Mouse (Mus musculus) heart, postnatal 0 days (tissue): ENCODE measurements at regions not wholly inside any gene's neighbourhood (a gene's known extent, or its start where the extent isn't known, plus 50 kb on each side); places are given as distances from the start of the nearest gene placed in this dataset.

Experiments used
- ATAC-seq: fragments of 200-750 bp; cut with Nextera tagmentation; 2 replicates; pipeline ENCODE4 v1.8.0; 2017; ENCODE audit warnings: low read depth, moderate number of reproducible peaks, moderate library complexity; ENCODE audit not compliant: insufficient read depth
- DNase-seq: peaks from one replicate; pipeline ENCODE4 v3.0.0-alpha.2; 2016; ENCODE audit warnings: low spot score
- H3K27ac ChIP-seq: fragments of 300-500 bp; sonication (generic); 2 replicates; pipeline ENCODE4 v1.5.1; 2014; ENCODE audit warnings: low read depth, mild to moderate bottlenecking
- H3K27me3 ChIP-seq: fragments of 300-500 bp; sonication (generic); 2 replicates; pipeline ENCODE4 v1.6.1; 2014; ENCODE audit warnings: low read length, mixed read lengths; ENCODE audit not compliant: control insufficient read depth, insufficient read depth
- H3K36me3 ChIP-seq: fragments of 300-500 bp; sonication (generic); replicated peaks from 2 replicates; pipeline ENCODE4 v1.6.1; 2014; ENCODE audit warnings: low read length, mixed read lengths; ENCODE audit not compliant: control insufficient read depth, insufficient read depth
- H3K4me1 ChIP-seq: fragments of 300-500 bp; sonication (generic); 2 replicates; pipeline ENCODE4 v1.6.1; 2014; ENCODE audit warnings: antibody characterized with exemption; ENCODE audit not compliant: control insufficient read depth, insufficient read depth
- H3K4me2 ChIP-seq: fragments of 300-500 bp; sonication (generic); 2 replicates; pipeline ENCODE4 v1.6.1; 2014; ENCODE audit warnings: low read depth, mild to moderate bottlenecking, low read length, moderate library complexity
- H3K4me3 ChIP-seq: fragments of 300-500 bp; sonication (generic); 2 replicates; pipeline ENCODE4 v1.5.1; 2014; ENCODE audit warnings: low read depth, low read length
- H3K9ac ChIP-seq: fragments of 300-500 bp; sonication (generic); replicated peaks from 2 replicates; pipeline ENCODE4 v1.6.1; 2014; ENCODE audit warnings: low read depth, low read length, mixed read lengths
- H3K9me3 ChIP-seq: fragments of 300-500 bp; sonication (generic); replicated peaks from 2 replicates; pipeline ENCODE4 v1.6.1; 2016; ENCODE audit warnings: low read length; ENCODE audit not compliant: control insufficient read depth
- CTCF ChIP-seq: IDR thresholded peaks from 2 replicates; pipeline ENCODE4 v1.5.1; 2016; ENCODE audit warnings: antibody characterized with exemption, control low read depth, low read depth
- EP300 ChIP-seq: IDR thresholded peaks from 2 replicates; pipeline ENCODE4 v1.6.1; 2016; ENCODE audit warnings: antibody characterized with exemption, low read depth
- WGBS: fragments of 180-500 bp; shearing (Covaris S2); extraction: QIAGEN DNeasy Blood & Tissue Kit; methylation state at CpG from one replicate; pipeline ENCODE4 v1.1.7; 2014; 5-methylcytosine and 5-hydroxymethylcytosine counted together

GRCm38 (mm10) chr12:79967491-79968255, 145.1 kb downstream of the Zfp36l1 start:
- TF ChIP-seq EP300 (no peak), CTCF (no peak)
- Histone ChIP-seq H3K27me3 (no peaks in the 10 kb centered on the region), H3K9me3 (no peaks in the 10 kb centered on the region), H3K4me2 (no peak overlapping the region), H3K27ac (peak overlapping the region; percentile 65), H3K36me3 (no peaks in the 10 kb centered on the region), H3K9ac (no peak overlapping the region), H3K4me3 (no peak overlapping the region), H3K4me1 (peaks cover 61% of the 10 kb centered on the region)
- 63% methylated on average over 11 of the region's 11 CpGs for WGBS
- no peak for DNase-seq
- ATAC-seq = no peak

GRCm38 (mm10) chr12:79966621-79967490, 146.0 kb downstream of the Zfp36l1 start:
- Histone ChIP-seq H3K9ac (no peak overlapping the region), H3K4me2 (no peak overlapping the region), H3K36me3 (no peaks in the 10 kb centered on the region), H3K9me3 (no peaks in the 10 kb centered on the region), H3K4me1 (peaks cover 61% of the 10 kb centered on the region), H3K27ac (peak overlapping the region; percentile 84), H3K27me3 (no peaks in the 10 kb centered on the region), H3K4me3 (no peak overlapping the region)
- no peak for TF ChIP-seq CTCF
- TF ChIP-seq EP300 = no peak
- no peak for DNase-seq
- ATAC-seq = no peak
- WGBS = 27% methylated on average over 12 of the region's 12 CpGs

DNA sequence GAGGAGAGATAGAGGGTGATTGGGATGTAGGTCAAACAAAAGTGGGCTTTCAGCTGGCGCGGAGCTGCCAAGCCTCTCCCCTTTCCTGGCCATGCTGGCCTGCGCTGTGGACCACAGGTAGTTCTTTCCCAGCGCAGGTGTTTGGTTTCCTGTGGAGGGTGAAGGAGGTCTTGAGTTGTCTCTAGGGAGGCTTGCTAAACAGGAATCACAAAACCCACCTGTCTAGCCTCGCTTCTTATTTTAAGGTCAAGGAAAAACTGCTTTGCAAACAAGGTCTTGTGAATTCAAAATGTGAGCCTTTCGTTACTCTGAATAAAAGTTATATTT, 146.6 kb downstream of the Zfp36l1 start:
- Histone ChIP-seq H3K36me3 (no peaks in the 10 kb centered on the region), H3K9ac (no peak overlapping the region), H3K27ac (peak overlapping the region; percentile 84), H3K4me3 (no peak overlapping the region), H3K4me1 (peaks cover 59% of the 10 kb centered on the region), H3K4me2 (peak overlapping the region; percentile 85; the same call in 1 of the 2 replicates), H3K27me3 (no peaks in the 10 kb centered on the region), H3K9me3 (no peaks in the 10 kb centered on the region)
- 62% methylated on average over 6 of the region's 6 CpGs for WGBS
- DNase-seq (no peak), ATAC-seq (no peak)
- TF ChIP-seq CTCF = no peak
- TF ChIP-seq EP300 = no peak

GRCm38 (mm10) chr12:79965471-79966288, 147.1 kb downstream of the Zfp36l1 start:
- Histone ChIP-seq H3K27ac (peak overlapping the region; percentile 84), H3K36me3 (no peaks in the 10 kb centered on the region), H3K4me2 (peak overlapping the region; percentile 85), H3K27me3 (no peaks in the 10 kb centered on the region), H3K4me3 (peak overlapping the region; percentile 51), H3K9me3 (no peaks in the 10 kb centered on the region), H3K9ac (peak overlapping the region; percentile 77), H3K4me1 (peaks cover 53% of the 10 kb centered on the region)
- 6% methylated on average over 46 of the region's 46 CpGs for WGBS
- ATAC-seq (peak; percentile 69), DNase-seq (peak; percentile 67)
- no peak for TF ChIP-seq CTCF
- no peak for TF ChIP-seq EP300

DNA sequence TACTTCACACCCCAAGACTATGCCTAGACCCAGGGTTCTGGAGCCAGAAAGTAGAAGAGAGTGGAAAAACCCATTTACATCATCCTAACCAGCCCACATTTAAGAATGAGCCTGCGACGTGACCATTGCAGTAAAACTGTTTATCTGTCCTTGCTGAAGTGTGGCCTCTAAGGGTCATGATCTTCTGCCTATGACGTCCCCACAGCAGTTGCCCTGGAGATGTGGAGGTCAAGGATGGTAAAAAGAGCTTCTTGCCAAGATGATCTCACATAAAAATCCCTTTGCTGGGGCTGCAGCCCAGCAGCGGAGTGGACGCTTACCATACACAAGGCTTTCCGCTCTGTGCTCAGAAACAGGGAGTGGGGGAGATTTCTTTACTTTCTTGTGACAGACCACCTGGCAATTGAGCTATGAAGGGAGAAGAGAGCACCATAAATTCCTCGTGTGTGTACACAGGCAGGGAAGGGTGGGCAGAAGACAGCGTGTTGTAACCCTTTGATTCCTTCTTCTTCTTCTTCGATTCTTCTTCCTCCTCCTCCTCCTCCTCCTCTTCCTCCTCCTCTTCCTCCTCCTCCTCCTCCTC, 149.3 kb downstream of the Zfp36l1 start:
- no peak overlapping the region for H3K9ac ChIP-seq
- WGBS = 67% methylated on average over 9 of the region's 9 CpGs
- no peak overlapping the region for H3K4me3 ChIP-seq
- TF ChIP-seq EP300 = no peak
- TF ChIP-seq CTCF = no peak
- no peaks in the 10 kb centered on the region for H3K27me3 ChIP-seq
- H3K27ac ChIP-seq = no peak overlapping the region
- ATAC-seq = no peak
- peaks cover 35% of the 10 kb centered on the region for H3K4me1 ChIP-seq
- no peaks in the 10 kb centered on the region for H3K36me3 ChIP-seq
- H3K9me3 ChIP-seq = no peaks in the 10 kb centered on the region
- no peak overlapping the region for H3K4me2 ChIP-seq
- no peak for DNase-seq
